Mouse (Mus musculus) limb, embryonic 14.5 days (tissue): ENCODE data around the gene Abcb4. TPM values are rescaled to one million over a fixed set of nuclear protein-coding genes. Genes with fewer than 3 reads are reported as not detected.
"Not testable (repeated sequence)": the region's sequence is repeated elsewhere in the genome, so short reads cannot be mapped to it uniquely, and the experiment has no call there.

ENCODE experiments used
- ATAC-seq: fragments of 200-750 bp; cut with Nextera tagmentation; 2 replicates; pipeline ENCODE4 v1.8.0; 2017; ENCODE audit warnings: low read depth, moderate number of reproducible peaks, moderate TSS enrichment; ENCODE audit not compliant: low FRiP score
- DNase-seq: peaks from one replicate; pipeline ENCODE4 v3.0.0-alpha.2; 2015; ENCODE audit warnings: low spot score
- H3K27ac ChIP-seq: fragments of 300-500 bp; sonication (generic); replicated peaks from 2 replicates; pipeline ENCODE4 v1.5.1; 2014; ENCODE audit warnings: low read depth, mild to moderate bottlenecking, low read length, moderate library complexity, mixed read lengths
- H3K27me3 ChIP-seq: fragments of 300-500 bp; sonication (generic); 2 replicates; pipeline ENCODE4 v1.6.1; 2014; ENCODE audit warnings: low read length, mixed read lengths; ENCODE audit not compliant: control insufficient read depth, insufficient read depth
- H3K36me3 ChIP-seq: fragments of 300-500 bp; sonication (generic); 2 replicates; pipeline ENCODE4 v1.6.1; 2014; ENCODE audit warnings: mild to moderate bottlenecking, low read length, moderate library complexity, mixed read lengths; ENCODE audit not compliant: control insufficient read depth, insufficient read depth
- H3K4me1 ChIP-seq: fragments of 300-500 bp; sonication (generic); 2 replicates; pipeline ENCODE4 v1.6.1; 2014; ENCODE audit warnings: antibody characterized with exemption, low read length, mixed read lengths; ENCODE audit not compliant: control insufficient read depth, insufficient read depth
- H3K4me2 ChIP-seq: fragments of 300-500 bp; sonication (generic); replicated peaks from 2 replicates; pipeline ENCODE4 v1.6.1; 2014; ENCODE audit warnings: low read depth, mild to moderate bottlenecking, low read length, moderate library complexity; ENCODE audit not compliant: severe bottlenecking
- H3K4me3 ChIP-seq: fragments of 300-500 bp; sonication (generic); replicated peaks from 2 replicates; pipeline ENCODE4 v1.5.1; 2014; ENCODE audit warnings: low read length
- H3K9ac ChIP-seq: fragments of 300-500 bp; sonication (generic); 2 replicates; pipeline ENCODE4 v1.6.1; 2014; ENCODE audit warnings: mild to moderate bottlenecking, low read depth, low read length, moderate library complexity; ENCODE audit not compliant: severe bottlenecking
- H3K9me3 ChIP-seq: fragments of 300-500 bp; sonication (generic); 2 replicates; pipeline ENCODE4 v1.6.1; 2016; ENCODE audit warnings: low read length; ENCODE audit not compliant: control insufficient read depth
- POLR2A ChIP-seq: fragments of 200-500 bp; IDR thresholded peaks from 2 replicates; pipeline ENCODE4 v1.8.0; 2012; ENCODE audit warnings: inconsistent platforms, mild to moderate bottlenecking, moderate library complexity, borderline replicate concordance; ENCODE audit not compliant: insufficient read depth, insufficient read length; ENCODE audit errors: extremely low read depth
- WGBS: fragments of 180-500 bp; shearing (Covaris S2); extraction: QIAGEN DNeasy Blood & Tissue Kit; methylation state at CpG from one replicate; pipeline ENCODE4 v1.1.7; 2014; 5-methylcytosine and 5-hydroxymethylcytosine counted together
- polyA plus RNA-seq, 2 experiments: library from polyadenylated mRNA; depleted of rRNA in 1 of 2; stranded (reverse) in 1 of 2; unstranded in 1 of 2; fragments of >200 nt; fragmentation: Nextera tagmentation in 1 of 2; extraction: Ambion mirVana in 1 of 2; gene quantifications; 2 replicates each; pipeline versions ENCODE4 v1.2.1 to v1.2.3; 2012 to 2014

The Abcb4 gene
- polyA plus RNA-seq, 2 experiments = 0.26 to 0.51 TPM

GRCm38 (mm10) chr5:8916400-8916799 is 22.9 kb downstream of the Abcb4 start:
- no peaks in the 10 kb centered on the region for H3K4me1 ChIP-seq
- no peak for ATAC-seq
- no peak for TF ChIP-seq POLR2A
- no peak for DNase-seq
- no peaks in the 10 kb centered on the region for H3K27me3 ChIP-seq
- H3K4me2 ChIP-seq = no peak overlapping the region
- H3K9ac ChIP-seq = no peak overlapping the region
- no peak overlapping the region for H3K4me3 ChIP-seq
- H3K36me3 ChIP-seq = no peaks in the 10 kb centered on the region
- H3K27ac ChIP-seq = no peak overlapping the region
- 87% methylated on average over 2 of the region's 2 CpGs for WGBS
- no peaks in the 10 kb centered on the region for H3K9me3 ChIP-seq

- 48% methylated on average over 6 of the region's 6 CpGs for WGBS
- no peak for TF ChIP-seq POLR2A
- H3K9ac ChIP-seq = no peak overlapping the region
Observed at GRCm38 (mm10) chr5:8917069-8917468, 23.6 kb downstream of the Abcb4 start.

GRCm38 (mm10) chr5:8928440-8928839 is 34.9 kb downstream of the Abcb4 start:
- Histone ChIP-seq H3K27ac (no peak overlapping the region), H3K9ac (no peak overlapping the region), H3K4me3 (no peak overlapping the region), H3K36me3 (no peaks in the 10 kb centered on the region), H3K27me3 (no peaks in the 10 kb centered on the region), H3K4me1 (no peaks in the 10 kb centered on the region), H3K4me2 (no peak overlapping the region), H3K9me3 (peaks cover 7% of the 10 kb centered on the region)
- no peak for TF ChIP-seq POLR2A
- DNase-seq (no peak), ATAC-seq (no peak)
- 81% methylated on average over 9 of the region's 9 CpGs for WGBS

More at GRCm38 (mm10) chr5:8917069-8917468, 23.6 kb downstream of the Abcb4 start:
- Histone ChIP-seq H3K4me2 (no peak overlapping the region), H3K9me3 (no peaks in the 10 kb centered on the region), H3K27ac (no peak overlapping the region), H3K4me3 (no peak overlapping the region), H3K27me3 (no peaks in the 10 kb centered on the region), H3K4me1 (no peaks in the 10 kb centered on the region), H3K36me3 (no peaks in the 10 kb centered on the region)
- DNase-seq (no peak), ATAC-seq (no peak)

DNA sequence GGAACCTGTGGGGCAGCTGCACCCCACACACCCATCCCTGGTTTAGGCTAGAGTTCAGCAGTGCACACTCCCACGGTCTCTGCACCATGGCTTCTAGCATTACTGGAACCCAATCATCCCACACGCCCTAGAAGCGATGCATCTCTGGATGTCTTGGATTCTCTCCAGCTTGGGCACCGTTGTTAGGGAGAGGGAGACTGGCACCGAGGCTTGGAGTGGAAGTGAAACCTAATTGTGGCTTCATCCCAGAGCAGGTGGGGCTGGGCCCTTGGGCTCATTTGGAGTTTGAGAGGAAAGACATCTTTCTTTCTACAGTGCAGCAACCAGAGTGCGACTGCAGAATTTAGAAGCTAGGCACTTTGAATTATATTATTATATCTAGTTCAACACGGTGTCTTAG is 44.4 kb downstream of the Abcb4 start:
- ATAC-seq (no peak), DNase-seq (no peak)
- no peaks in the 10 kb centered on the region for H3K36me3 ChIP-seq
- no peak overlapping the region for H3K4me2 ChIP-seq
- H3K27ac ChIP-seq = no peak overlapping the region
- no peaks in the 10 kb centered on the region for H3K27me3 ChIP-seq
- no peaks in the 10 kb centered on the region for H3K4me1 ChIP-seq
- H3K9me3 ChIP-seq = no peaks in the 10 kb centered on the region
- no peak overlapping the region for H3K9ac ChIP-seq
- WGBS = 84% methylated on average over 7 of the region's 7 CpGs
- no peak overlapping the region for H3K4me3 ChIP-seq
- TF ChIP-seq POLR2A = no peak

DNA sequence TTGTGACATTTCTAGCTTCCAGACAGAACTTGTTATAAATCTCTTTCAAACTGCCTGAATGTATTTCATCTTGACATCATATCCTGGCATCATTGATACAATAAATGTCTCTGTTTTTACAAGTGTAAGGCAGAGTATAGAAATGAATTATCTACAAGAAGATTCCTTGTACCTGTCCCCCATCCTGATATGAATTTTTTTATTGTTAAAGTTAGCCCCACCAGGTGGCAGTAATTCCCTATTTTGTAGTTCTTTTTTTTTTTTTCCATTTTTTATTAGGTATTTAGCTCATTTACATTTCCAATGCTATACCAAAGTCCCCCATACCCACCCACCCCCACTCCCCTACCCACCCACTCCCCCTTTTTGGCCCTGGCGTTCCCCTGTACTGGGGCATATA is 47.7 kb downstream of the Abcb4 start:
- not testable (repeated sequence) for H3K4me2 ChIP-seq, H3K27me3 ChIP-seq, H3K36me3 ChIP-seq, ATAC-seq, DNase-seq, H3K4me1 ChIP-seq, H3K9me3 ChIP-seq, H3K4me3 ChIP-seq, H3K27ac ChIP-seq, H3K9ac ChIP-seq
- WGBS = no CpG with 5 or more reads among the region's 1 CpGs

DNA sequence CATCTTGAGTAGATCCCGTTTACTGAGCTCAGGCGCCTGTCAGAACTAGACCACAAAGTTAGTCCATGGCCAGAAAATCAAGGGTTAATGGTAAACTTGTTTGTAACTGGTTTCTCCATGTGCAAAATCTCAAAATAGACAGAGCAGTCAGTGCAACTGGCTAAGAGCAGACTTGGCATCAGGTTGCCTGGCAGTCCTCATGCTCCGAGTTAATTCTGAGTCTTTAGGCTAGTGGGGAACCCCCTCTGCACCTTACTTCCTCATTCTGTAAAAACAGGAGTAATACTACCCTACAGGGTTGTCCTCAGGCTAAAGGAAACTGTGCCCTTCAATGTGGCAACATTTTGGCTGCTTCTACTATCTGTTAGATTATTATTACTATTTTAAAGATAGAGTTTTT is 50.3 kb downstream of the Abcb4 start:
- H3K9me3 ChIP-seq = no peaks in the 10 kb centered on the region
- WGBS = 80% methylated on average over 3 of the region's 3 CpGs
- H3K27ac ChIP-seq = no peak overlapping the region
- no peak for TF ChIP-seq POLR2A
- H3K4me3 ChIP-seq = no peak overlapping the region
- no peak overlapping the region for H3K9ac ChIP-seq
- no peak for ATAC-seq
- DNase-seq = no peak
- no peaks in the 10 kb centered on the region for H3K27me3 ChIP-seq
- no peak overlapping the region for H3K4me2 ChIP-seq
- no peaks in the 10 kb centered on the region for H3K36me3 ChIP-seq
- no peaks in the 10 kb centered on the region for H3K4me1 ChIP-seq
